Mouse (Mus musculus): ENCODE measurements around the gene Scin. TPM values are rescaled to one million over a fixed set of nuclear protein-coding genes. Genes with fewer than 3 reads are reported as not detected.
A peak's percentile ranks its signal among the peaks of the same experiment; 100 is the strongest.

Gene Scin
- total RNA-seq, 2 experiments from 2014 or later = 0.10 TPM; not detected in 1

- peak; percentile 97 to 99 for DNase-seq (ENCODE audit: low spot score in 2 of 2)
- intact Hi-C loops (cut with DNase I) = loop anchor here (5.0 kb wide), 3 partner anchors 60 to 295 kb away; no protein-coding TSS in a partner anchor
Measured at GRCm38 (mm10) chr12:40037226-40037813, 96.7 kb downstream of the Scin start.

GRCm38 (mm10) chr12:40036666-40037065 is 97.4 kb downstream of the Scin start:
- intact Hi-C loops (cut with DNase I) = loop anchor here (5.0 kb wide), 3 partner anchors 59 to 294 kb away; no protein-coding TSS in a partner anchor
- DNase-seq (ENCODE audit: low spot score in 2 of 2) = peak; percentile 10 to 12

- intact Hi-C loops (cut with DNase I) = loop anchor here (5.0 kb wide), 3 partner anchors 58 to 293 kb away; no protein-coding TSS in a partner anchor
- DNase-seq (ENCODE audit: low spot score in 2 of 2) = no peak
Measured at GRCm38 (mm10) chr12:40035506-40035905, 98.5 kb downstream of the Scin start.

GRCm38 (mm10) chr12:40029201-40029600 is 104.8 kb downstream of the Scin start:
- intact Hi-C loops (cut with DNase I) = no loop called here

GRCm38 (mm10) chr12:40027846-40028245 is 106.2 kb downstream of the Scin start:
- intact Hi-C loops (cut with DNase I) = no loop called here
- no peak for DNase-seq (ENCODE audit: low spot score in 2 of 2)

More at GRCm38 (mm10) chr12:40029201-40029600, 104.8 kb downstream of the Scin start:
- no peak for DNase-seq (ENCODE audit: low spot score in 2 of 2)

GRCm38 (mm10) chr12:40027444-40027843 is 106.6 kb downstream of the Scin start:
- DNase-seq (ENCODE audit: low spot score in 2 of 2) = no peak
- intact Hi-C loops (cut with DNase I) = no loop called here

GRCm38 (mm10) chr12:40023918-40024317 is 110.1 kb downstream of the Scin start:
- intact Hi-C loops (cut with DNase I) = no loop called here
- DNase-seq (ENCODE audit: low spot score in 2 of 2) = no peak

- intact Hi-C loops (cut with DNase I) = no loop called here
- DNase-seq (ENCODE audit: low spot score in 2 of 2) = no peak
Measured at GRCm38 (mm10) chr12:40023014-40023642, 110.9 kb downstream of the Scin start.

- DNase-seq (ENCODE audit: low spot score in 2 of 2) = no peak
- intact Hi-C loops (cut with DNase I) = no loop called here
Measured at GRCm38 (mm10) chr12:40022344-40022743, 111.7 kb downstream of the Scin start.

- intact Hi-C loops (cut with DNase I) = no loop called here
Measured at GRCm38 (mm10) chr12:40017955-40018505, 116.0 kb downstream of the Scin start.

GRCm38 (mm10) chr12:40016648-40017460 is 117.2 kb downstream of the Scin start:
- peak; percentile 10 to 20 for DNase-seq (ENCODE audit: low spot score in 2 of 2)
- intact Hi-C loops (cut with DNase I) = no loop called here

More at GRCm38 (mm10) chr12:40017955-40018505, 116.0 kb downstream of the Scin start:
- DNase-seq (ENCODE audit: low spot score in 2 of 2) = no peak

- DNase-seq (ENCODE audit: low spot score in 2 of 2) = no peak
- intact Hi-C loops (cut with DNase I) = no loop called here
Measured at GRCm38 (mm10) chr12:40016068-40016467, 118.0 kb downstream of the Scin start.

GRCm38 (mm10) chr12:40009866-40010265 is 124.2 kb downstream of the Scin start:
- intact Hi-C loops (cut with DNase I) = no loop called here
- no peak for DNase-seq (ENCODE audit: low spot score in 2 of 2)

Other genes starting within 250 kb of the Scin start
- gene Arl4a, start 96.2 kb downstream of the Scin start, total RNA-seq (2021) = 10 to 100 TPM; 51.2 to 51.3 TPM
- 1 to 10 TPM; 1.3 to 1.8 TPM for gene Lsmem1, start 65.3 kb upstream of the Scin start, total RNA-seq (2021)
- 100 to 1,000 TPM; 112 to 114 TPM for gene Ifrd1, start 114.3 kb upstream of the Scin start, total RNA-seq (2021)